Mouse (Mus musculus) neural tube, embryonic 15.5 days (tissue): ENCODE measurements around the gene Cry2. TPM values are rescaled to one million over a fixed set of nuclear protein-coding genes. Genes with fewer than 3 reads are reported as not detected.
A peak's percentile ranks its signal among the peaks of the same experiment; 100 is the strongest.
"Not testable (repeated sequence)": the region's sequence is repeated elsewhere in the genome, so short reads cannot be mapped to it uniquely, and the experiment has no call there.

Source experiments
- ATAC-seq: fragments of 200-750 bp; cut with Nextera tagmentation; 2 replicates; pipeline ENCODE4 v1.8.0; 2017; ENCODE audit warnings: mild to moderate bottlenecking, moderate TSS enrichment, moderate library complexity; ENCODE audit not compliant: low FRiP score
- H3K27ac ChIP-seq: fragments of 300-500 bp; sonication (generic); replicated peaks from 2 replicates; pipeline ENCODE4 v1.5.1; 2015; ENCODE audit warnings: mild to moderate bottlenecking, inconsistent platforms
- H3K27me3 ChIP-seq: fragments of 300-500 bp; sonication (generic); replicated peaks from 2 replicates; pipeline ENCODE4 v1.6.1; 2015; ENCODE audit warnings: inconsistent platforms
- H3K36me3 ChIP-seq: fragments of 300-500 bp; sonication (generic); 2 replicates; pipeline ENCODE4 v1.6.1; 2015; ENCODE audit warnings: inconsistent platforms
- H3K4me1 ChIP-seq: fragments of 300-500 bp; sonication (generic); 2 replicates; pipeline ENCODE4 v1.6.1; 2015; ENCODE audit warnings: inconsistent platforms
- H3K4me2 ChIP-seq: fragments of 300-500 bp; sonication (generic); 2 replicates; pipeline ENCODE4 v1.6.1; 2015; ENCODE audit warnings: inconsistent platforms, mild to moderate bottlenecking, moderate library complexity
- H3K4me3 ChIP-seq: fragments of 300-500 bp; sonication (generic); replicated peaks from 2 replicates; pipeline ENCODE4 v1.5.1; 2015; ENCODE audit warnings: mild to moderate bottlenecking, inconsistent platforms
- H3K9ac ChIP-seq: fragments of 300-500 bp; sonication (generic); replicated peaks from 2 replicates; pipeline ENCODE4 v1.6.1; 2015; ENCODE audit warnings: mild to moderate bottlenecking, inconsistent platforms
- H3K9me3 ChIP-seq: fragments of 300-500 bp; sonication (generic); replicated peaks from 2 replicates; pipeline ENCODE4 v1.6.1; 2016; ENCODE audit warnings: inconsistent platforms
- WGBS: fragments of 180-500 bp; shearing (Covaris S2); methylation state at CpG from one replicate; pipeline ENCODE4 v1.1.7; 2015; ENCODE audit warnings: mixed read lengths; 5-methylcytosine and 5-hydroxymethylcytosine counted together
- polyA plus RNA-seq: library from polyadenylated mRNA; unstranded; fragments of >200 nt; fragmentation: Nextera tagmentation; extraction: Ambion mirVana; gene quantifications from 2 replicates; pipeline ENCODE4 v1.2.1, GENCODE M21; 2015

Gene Cry2
- polyA plus RNA-seq, 1 experiment from 2014 or later: 46.0 TPM

DNA sequence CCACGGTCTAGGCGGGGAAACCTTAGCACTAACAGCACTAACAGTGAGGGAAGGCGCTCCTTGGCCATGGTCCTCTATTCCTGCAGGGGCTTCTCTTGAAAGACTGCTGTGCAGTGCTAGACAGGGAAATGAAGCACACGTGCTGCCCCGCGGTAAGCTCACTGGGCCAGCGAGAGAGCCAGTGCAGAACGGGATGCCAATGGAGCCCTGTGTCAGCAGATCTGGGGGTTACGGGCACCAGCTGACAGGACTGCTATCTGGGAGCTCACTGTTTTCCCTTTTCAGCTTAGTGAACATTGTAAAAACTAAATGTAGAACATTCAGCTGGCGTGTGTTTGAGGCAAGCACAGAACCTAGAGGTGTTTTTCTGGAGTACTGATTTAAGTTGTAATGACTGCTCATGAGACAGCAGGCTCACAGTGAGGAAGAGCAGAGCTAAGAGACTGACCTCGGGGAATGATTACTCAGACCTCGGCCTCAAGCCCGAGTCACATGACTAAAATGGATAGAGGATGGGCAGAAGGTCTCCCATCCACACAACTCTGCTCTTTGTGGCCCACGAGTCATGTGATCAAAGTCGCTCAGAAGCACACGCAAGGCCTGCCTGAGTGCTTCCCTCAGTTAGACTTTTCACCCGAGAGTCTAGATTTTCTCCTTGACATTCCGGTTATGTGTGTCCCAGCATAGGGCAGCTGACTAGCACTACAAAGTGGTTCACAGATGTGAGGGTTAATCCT is 25.4 kb downstream of the Cry2 start:
- Histone ChIP-seq H3K27ac (no peak overlapping the region), H3K4me2 (no peak overlapping the region), H3K27me3 (no peaks in the 10 kb centered on the region), H3K4me1 (0 out of 2 replicates have a peak, but pooled peaks cover 6% of the 10 kb centered on the region), H3K9ac (no peak overlapping the region), H3K4me3 (no peak overlapping the region), H3K36me3 (peaks cover 89% of the 10 kb centered on the region), H3K9me3 (no peaks in the 10 kb centered on the region)
- WGBS: 92% methylated on average over 18 of the region's 18 CpGs
- ATAC-seq: no peak

DNA sequence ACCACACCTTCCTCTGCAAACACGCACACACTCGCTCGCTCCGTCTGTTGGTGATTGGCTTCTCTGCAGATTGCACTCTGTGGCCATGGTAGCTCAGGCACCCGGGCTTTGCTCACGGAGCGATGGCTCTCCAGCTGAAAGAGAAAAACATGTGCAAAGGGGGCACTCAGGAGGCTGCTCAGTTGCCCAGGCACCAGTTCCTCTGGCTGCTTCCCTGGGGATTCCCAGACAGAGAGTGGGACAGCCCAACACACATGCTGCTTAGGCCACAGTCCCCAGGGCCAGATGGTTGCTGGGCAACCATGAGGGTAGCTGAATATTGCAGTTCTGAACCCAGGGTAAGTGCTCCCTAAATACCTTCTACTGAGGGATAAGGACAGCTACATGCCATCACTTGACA is 28.2 kb downstream of the Cry2 start:
- H3K4me3 ChIP-seq: no peak overlapping the region
- H3K9ac ChIP-seq: no peak overlapping the region
- H3K4me1 ChIP-seq: peaks cover 15% of the 10 kb centered on the region
- H3K27me3 ChIP-seq: no peaks in the 10 kb centered on the region
- ATAC-seq: no peak
- H3K27ac ChIP-seq: peak overlapping the region; percentile 41; the same call in 1 of the 2 replicates
- peaks cover 61% of the 10 kb centered on the region for H3K36me3 ChIP-seq
- H3K9me3 ChIP-seq: no peaks in the 10 kb centered on the region
- WGBS: 47% methylated on average over 7 of the region's 7 CpGs
- no peak overlapping the region for H3K4me2 ChIP-seq

DNA sequence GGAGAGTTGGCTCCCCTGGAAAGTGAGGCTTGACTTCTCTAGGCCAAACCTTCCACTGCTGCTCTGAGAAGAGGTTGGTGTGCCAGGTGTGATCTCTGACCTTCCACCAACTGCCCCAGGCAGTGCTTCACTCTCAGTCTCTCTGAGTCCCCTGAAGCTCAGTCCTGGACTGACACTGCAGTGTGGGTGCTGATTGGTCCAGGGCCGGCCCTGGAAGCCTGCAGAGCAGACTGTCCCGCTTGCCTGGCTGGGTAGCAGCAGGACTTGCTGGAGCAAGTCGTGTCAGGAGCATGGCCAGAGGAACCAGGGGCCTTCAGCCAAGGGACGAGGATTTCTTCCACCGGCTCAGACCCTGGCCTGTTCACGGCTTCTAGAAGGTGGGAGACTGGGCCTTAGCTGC is 29.1 kb downstream of the Cry2 start:
- Histone ChIP-seq H3K9ac (no peak overlapping the region), H3K4me1 (peaks cover 23% of the 10 kb centered on the region), H3K27me3 (no peaks in the 10 kb centered on the region), H3K4me3 (no peak overlapping the region), H3K27ac (no peak overlapping the region), H3K4me2 (no peak overlapping the region), H3K36me3 (peaks cover 52% of the 10 kb centered on the region), H3K9me3 (no peaks in the 10 kb centered on the region)
- ATAC-seq: no peak
- 85% methylated on average over 6 of the region's 6 CpGs for WGBS

- H3K4me3 ChIP-seq: no peak overlapping the region
- H3K9me3 ChIP-seq: no peaks in the 10 kb centered on the region
- H3K9ac ChIP-seq: no peak overlapping the region
- 91% methylated on average over 5 of the region's 5 CpGs for WGBS
- H3K27me3 ChIP-seq: no peaks in the 10 kb centered on the region
- H3K36me3 ChIP-seq: peaks cover 43% of the 10 kb centered on the region
- H3K4me1 ChIP-seq: peaks cover 32% of the 10 kb centered on the region
- H3K4me2 ChIP-seq: no peak overlapping the region
- ATAC-seq: no peak
- no peak overlapping the region for H3K27ac ChIP-seq
These were observed 30.0 kb downstream of the Cry2 start for GRCm38 (mm10) chr2:92403776-92404319.

DNA sequence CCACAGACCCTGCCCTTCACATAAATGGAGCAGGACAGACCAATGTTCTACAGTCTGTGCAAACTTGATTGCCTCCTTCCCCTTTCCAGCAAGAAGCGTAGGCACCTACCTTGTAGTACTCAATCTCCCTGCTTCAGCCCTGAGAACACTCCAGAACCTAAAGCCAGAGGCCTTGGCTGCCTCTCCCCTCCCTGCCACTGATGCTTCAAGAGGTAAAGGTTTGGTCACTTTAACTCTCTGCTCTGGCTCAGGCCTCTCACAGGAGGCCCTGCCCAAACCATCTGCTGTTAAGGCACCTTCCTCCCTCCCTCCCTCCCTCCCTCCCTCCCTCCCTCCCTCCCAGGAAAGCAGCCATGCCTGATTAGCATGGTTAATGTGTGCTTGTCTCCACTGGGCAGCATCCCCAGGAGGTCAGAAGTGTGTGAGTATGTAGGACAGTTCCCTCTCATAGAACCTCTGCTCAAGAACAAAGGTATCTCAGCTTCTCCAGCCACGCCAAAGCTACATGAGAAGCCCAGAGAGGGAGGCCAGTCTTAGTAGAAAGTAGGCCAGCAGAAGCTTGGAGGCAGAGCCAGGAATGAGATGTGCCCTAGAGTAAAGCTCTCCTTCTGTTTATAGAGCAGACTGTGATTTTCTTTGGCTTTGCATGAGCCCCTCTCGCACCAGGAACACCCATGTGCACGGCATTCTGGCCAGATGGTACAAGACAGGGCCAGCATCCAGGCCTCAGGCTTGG is 31.1 kb downstream of the Cry2 start:
- no peaks in the 10 kb centered on the region for H3K9me3 ChIP-seq
- WGBS: 72% methylated on average over 4 of the region's 4 CpGs
- H3K4me2 ChIP-seq: no peak overlapping the region
- no peak overlapping the region for H3K9ac ChIP-seq
- ATAC-seq: no peak
- peaks cover 34% of the 10 kb centered on the region for H3K36me3 ChIP-seq
- H3K27ac ChIP-seq: no peak overlapping the region
- no peaks in the 10 kb centered on the region for H3K27me3 ChIP-seq
- H3K4me3 ChIP-seq: no peak overlapping the region
- H3K4me1 ChIP-seq: peaks cover 42% of the 10 kb centered on the region

GRCm38 (mm10) chr2:92401091-92401561 is 32.7 kb downstream of the Cry2 start, which contains the start of gene Mapk8ip1:
Mapk8ip1 (minus strand) TSS chr2:92401263.
- peak within 1 kb of the TSS; percentile 92 for H3K9ac ChIP-seq
- H3K36me3 ChIP-seq: peaks cover 22% of the 10 kb centered on the region
- H3K4me2 ChIP-seq: peak within 1 kb of the TSS; percentile 75
- peaks cover 50% of the 10 kb centered on the region for H3K4me1 ChIP-seq
- peak; percentile 78 for ATAC-seq
- no peaks in the 10 kb centered on the region for H3K27me3 ChIP-seq
- H3K4me3 ChIP-seq: peak within 1 kb of the TSS; percentile 73
- no peaks in the 10 kb centered on the region for H3K9me3 ChIP-seq
- H3K27ac ChIP-seq: peak within 1 kb of the TSS; percentile 87
- 5% methylated on average over 16 of the region's 59 CpGs for WGBS

- H3K4me2 ChIP-seq: peak overlapping the region; percentile 75
- H3K27ac ChIP-seq: peak overlapping the region; percentile 87
- H3K36me3 ChIP-seq: peaks cover 18% of the 10 kb centered on the region
- WGBS: under 1% methylated on average over 22 of the region's 22 CpGs
- peak overlapping the region; percentile 73 for H3K4me3 ChIP-seq
- peak overlapping the region; percentile 92 for H3K9ac ChIP-seq
- no peaks in the 10 kb centered on the region for H3K27me3 ChIP-seq
- no peaks in the 10 kb centered on the region for H3K9me3 ChIP-seq
- peaks cover 46% of the 10 kb centered on the region for H3K4me1 ChIP-seq
- ATAC-seq: peak; percentile 29; the same call in 1 of the 2 replicates
These were observed 33.2 kb downstream of the Cry2 start for GRCm38 (mm10) chr2:92400682-92401081.

- H3K4me2 ChIP-seq: peak overlapping the region; percentile 75
- not testable (repeated sequence) for H3K9me3 ChIP-seq, ATAC-seq, H3K27me3 ChIP-seq, H3K36me3 ChIP-seq, H3K27ac ChIP-seq
- peak overlapping the region; percentile 92 for H3K9ac ChIP-seq
- peak overlapping the region; percentile 73 for H3K4me3 ChIP-seq
- H3K4me1 ChIP-seq: peaks cover 46% of the 10 kb centered on the region
- WGBS: 28% methylated on average over 4 of the region's 4 CpGs
These were observed 34.0 kb downstream of the Cry2 start for GRCm38 (mm10) chr2:92399877-92400276.

- 72% methylated on average over 1 of the region's 1 CpGs for WGBS
These were observed 36.4 kb downstream of the Cry2 start for GRCm38 (mm10) chr2:92397436-92397835.

GRCm38 (mm10) chr2:92395535-92395934 is 38.3 kb downstream of the Cry2 start:
- ATAC-seq: no peak
- no peaks in the 10 kb centered on the region for H3K36me3 ChIP-seq
- 91% methylated on average over 3 of the region's 3 CpGs for WGBS
- H3K9ac ChIP-seq: no peak overlapping the region
- no peak overlapping the region for H3K4me2 ChIP-seq
- H3K4me3 ChIP-seq: no peak overlapping the region
- H3K4me1 ChIP-seq: peaks cover 66% of the 10 kb centered on the region
- no peak overlapping the region for H3K27ac ChIP-seq
- H3K9me3 ChIP-seq: no peaks in the 10 kb centered on the region
- H3K27me3 ChIP-seq: no peaks in the 10 kb centered on the region

More at GRCm38 (mm10) chr2:92397436-92397835, 36.4 kb downstream of the Cry2 start:
- no peak for ATAC-seq
- H3K4me2 ChIP-seq: no peak overlapping the region
- H3K4me3 ChIP-seq: no peak overlapping the region
- no peaks in the 10 kb centered on the region for H3K36me3 ChIP-seq
- H3K9me3 ChIP-seq: no peaks in the 10 kb centered on the region
- no peak overlapping the region for H3K9ac ChIP-seq
- H3K4me1 ChIP-seq: peaks cover 57% of the 10 kb centered on the region
- no peak overlapping the region for H3K27ac ChIP-seq
- no peaks in the 10 kb centered on the region for H3K27me3 ChIP-seq

DNA sequence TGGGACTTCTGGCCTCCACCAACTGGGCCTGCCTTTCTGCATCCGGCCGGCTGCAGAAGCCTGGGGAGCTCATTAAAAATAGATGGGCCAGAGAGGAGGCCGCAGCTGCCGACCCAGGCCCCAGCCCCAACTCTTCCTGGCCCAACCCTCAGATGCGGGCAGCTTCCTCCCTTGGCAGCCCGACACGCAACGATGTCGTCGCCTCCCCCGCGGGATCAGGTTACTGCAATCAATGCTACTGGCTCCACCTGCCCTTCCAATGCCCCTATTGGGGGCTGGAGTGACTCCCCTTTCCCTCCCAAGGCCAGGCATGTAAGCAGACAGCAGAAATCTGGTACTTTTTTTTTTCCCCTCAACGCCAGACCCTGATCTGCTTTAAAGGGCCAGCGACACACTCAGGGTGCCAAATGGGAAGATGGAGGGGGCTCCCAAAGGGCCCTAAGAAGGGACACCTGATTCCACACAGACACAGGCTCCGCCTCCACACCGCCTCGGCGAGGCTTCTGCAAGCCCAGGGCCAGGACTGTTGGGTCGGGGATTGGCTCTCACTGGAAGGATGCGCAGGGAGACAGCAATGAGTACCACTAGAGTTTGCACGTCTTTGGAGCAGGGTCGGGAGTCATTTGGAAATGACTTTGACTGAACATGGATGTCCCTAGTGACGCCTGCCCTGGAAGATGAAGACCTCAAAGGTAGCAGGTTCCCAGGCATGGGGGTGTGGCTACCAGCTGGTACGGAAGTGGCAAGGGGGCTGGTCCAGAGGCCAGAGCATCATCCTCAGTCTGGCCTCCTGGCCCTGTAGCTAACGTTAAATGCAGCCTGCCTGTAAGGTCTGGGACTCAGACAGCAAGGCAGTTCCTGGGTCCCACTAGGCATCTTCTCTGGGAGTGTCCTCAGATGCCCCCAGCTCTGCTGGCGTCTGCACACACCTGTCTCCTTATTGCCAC is 41.3 kb downstream of the Cry2 start:
- Histone ChIP-seq H3K4me3 (peak overlapping the region; percentile 35), H3K9ac (peak overlapping the region; percentile 47), H3K27me3 (no peaks in the 10 kb centered on the region), H3K4me1 (peaks cover 63% of the 10 kb centered on the region), H3K36me3 (0 out of 2 replicates have a peak, but pooled peaks cover under 1% of the 10 kb centered on the region), H3K9me3 (no peaks in the 10 kb centered on the region), H3K4me2 (peak overlapping the region; percentile 61), H3K27ac (peak overlapping the region; percentile 78)
- WGBS: 4% methylated on average over 26 of the region's 26 CpGs
- ATAC-seq: no peak
